Mouse (Mus musculus) cerebellum, postnatal 25 days (tissue): ENCODE measurements around the gene Bace2.

ENCODE experiments used
- DNase-seq, 2 experiments: peaks; one replicate each; pipeline ENCODE4 v3.0.0; 2021; ENCODE audit warnings: mixed read lengths in 2 of 2

Gene Bace2

GRCm38 (mm10) chr16:97356499-97357187, at the start of gene Bace2:
TSS of gene Bace2 (plus strand) at chr16:97356742.
- peak; percentile 46 to 60 for DNase-seq

DNA sequence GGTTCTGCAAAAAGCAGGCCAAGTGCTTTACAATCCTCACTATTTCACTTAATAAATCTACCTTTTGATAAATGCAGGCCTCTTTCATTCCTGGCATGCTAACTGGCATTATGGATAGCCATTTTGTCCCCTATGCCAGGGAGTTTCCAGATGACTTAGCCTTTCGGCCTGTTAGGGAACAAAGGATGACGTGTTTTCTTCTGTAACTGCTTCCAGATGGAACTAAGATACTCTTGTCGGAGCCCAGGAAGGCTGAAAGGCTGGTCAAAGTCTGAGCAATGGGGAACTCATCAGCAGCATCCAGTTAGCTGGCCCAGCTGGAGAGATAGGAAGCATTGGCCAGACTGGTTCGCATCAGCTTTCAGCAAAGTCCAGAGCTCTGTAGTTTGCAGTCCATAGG, 48.9 kb upstream of the Bace2 start:
- DNase-seq = no peak

GRCm38 (mm10) chr16:97309796-97310569, 46.6 kb upstream of the Bace2 start:
- no peak for DNase-seq

DNA sequence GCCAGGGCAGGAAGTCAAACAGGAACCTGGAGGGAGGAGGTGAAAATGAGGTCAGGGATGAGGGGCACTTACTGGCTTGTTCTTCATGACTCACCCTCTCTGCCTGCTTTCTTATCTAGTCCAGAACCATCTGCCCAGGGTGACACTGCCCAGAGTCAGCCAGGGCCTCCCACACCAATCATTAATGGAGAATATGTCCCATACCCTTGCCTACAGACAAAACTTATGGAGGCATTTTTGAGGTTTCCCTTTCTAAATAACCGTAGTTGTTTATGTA, 46.0 kb upstream of the Bace2 start:
- DNase-seq = no peak

DNA sequence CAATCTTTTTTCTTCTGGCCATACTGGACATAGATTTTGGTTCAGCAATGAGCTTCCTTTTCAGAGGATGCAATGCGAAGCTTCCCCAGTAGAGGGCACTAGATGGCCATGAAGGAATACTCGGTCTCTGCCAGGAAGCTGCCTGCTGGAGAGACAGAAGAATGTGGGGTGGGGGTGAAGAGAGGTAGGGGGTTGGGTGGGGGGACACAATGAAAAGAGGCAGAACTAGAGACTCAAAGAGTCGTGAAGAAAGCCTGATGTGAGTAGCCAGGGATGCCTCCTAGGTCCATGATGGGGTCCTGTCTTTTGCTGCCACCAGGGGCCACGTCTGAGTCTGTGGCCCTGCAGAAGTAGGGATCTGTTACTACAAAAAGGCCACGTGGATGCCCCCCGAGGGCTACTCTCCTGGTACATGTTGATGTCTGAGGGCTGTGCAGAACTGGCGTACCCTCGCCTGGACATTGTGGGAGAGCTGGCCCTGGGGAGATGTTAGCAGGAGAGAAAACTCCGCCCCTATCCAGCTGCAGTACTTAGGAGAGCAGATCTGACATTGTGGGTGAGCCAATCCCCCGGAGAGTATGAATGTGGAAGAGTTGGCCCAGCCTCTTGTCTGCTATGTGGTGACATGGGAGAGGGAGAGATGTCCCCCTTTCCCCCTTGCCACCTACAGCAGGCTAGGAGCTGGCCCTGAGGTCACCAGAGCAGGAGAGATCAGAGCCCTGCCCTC, 43.4 kb upstream of the Bace2 start:
- DNase-seq = peak; percentile 68 to 83

DNA sequence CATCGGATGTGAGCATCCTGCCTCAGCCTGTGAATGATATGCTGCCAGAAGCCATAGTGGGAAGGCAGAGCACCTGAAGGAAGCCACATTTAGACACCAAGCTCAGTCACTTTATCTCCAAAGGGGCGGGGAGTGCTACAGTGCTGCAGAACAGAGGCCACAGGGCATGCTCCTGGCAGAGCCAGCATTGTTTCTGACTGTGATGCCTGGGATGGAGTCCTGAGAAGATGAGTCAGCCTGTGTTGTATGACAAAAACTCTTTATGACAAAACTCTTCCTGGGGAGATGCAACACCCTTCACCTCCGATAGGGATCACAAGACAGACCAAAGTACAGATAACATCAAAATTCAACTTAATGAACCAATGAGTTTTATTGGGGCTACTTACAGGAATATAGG, 35.0 kb upstream of the Bace2 start:
- DNase-seq = no peak

DNA sequence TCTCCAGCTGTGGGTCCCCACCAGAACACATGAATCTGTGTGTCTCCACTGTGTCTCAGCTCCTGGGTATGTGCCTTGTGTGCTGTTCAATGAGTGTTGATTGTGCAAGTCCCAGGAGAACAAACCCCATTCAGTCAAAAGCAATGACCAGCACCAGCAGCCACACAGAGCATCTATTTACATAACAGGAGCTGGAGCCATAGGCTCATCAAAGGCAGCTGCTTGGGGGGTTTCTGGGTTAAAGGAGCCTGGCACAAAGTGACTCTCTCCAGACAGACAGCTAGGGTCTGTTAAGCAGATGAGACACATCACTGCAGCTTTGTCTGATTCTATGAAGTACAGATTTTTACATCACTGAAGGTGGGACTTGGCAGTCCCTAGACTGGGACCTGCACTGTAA, 33.9 kb upstream of the Bace2 start:
- no peak for DNase-seq

DNA sequence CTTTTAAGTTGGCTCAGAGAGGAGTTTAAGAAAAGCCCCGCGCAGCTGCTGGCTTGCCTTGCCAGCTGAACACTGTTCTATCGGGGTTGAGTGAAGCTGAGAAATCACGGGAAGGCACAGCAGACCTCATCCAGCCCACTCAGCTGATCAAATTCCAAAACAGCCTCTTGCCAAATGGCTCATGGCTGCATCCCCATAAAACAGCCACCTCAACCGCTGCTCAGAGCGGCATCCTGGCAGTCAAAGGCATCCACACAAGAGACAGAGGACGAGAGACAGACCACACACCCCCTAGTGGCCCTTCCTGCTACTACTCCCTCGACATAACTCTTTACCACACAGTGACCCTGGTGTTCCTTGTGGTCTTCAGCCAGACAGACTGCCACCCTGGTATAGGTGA, 30.6 kb upstream of the Bace2 start:
- DNase-seq = peak; percentile 14 to 28

GRCm38 (mm10) chr16:97328602-97329001, 27.9 kb upstream of the Bace2 start:
- DNase-seq = no peak

DNA sequence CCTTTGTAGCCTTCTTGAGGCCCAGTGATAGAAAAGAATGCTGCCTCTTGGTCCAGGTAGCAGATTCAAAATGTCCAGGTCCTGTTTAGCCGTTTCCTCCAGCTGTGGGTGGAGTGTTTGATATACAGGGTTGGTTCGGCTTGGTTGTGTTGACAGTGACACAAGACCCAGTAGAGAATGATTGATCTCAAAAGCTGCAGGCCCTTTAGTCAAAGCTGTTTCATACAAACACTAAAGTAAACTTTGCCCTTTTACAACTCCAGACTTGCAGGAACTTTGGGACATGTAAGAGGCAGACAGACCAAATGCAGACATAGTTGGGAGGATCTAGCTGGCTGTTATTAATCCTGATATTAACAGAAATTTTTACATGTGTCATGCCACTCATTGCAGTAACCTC, 3.5 kb upstream of the Bace2 start:
- no peak for DNase-seq

- no peak for DNase-seq
These were observed 1.9 kb upstream of the Bace2 start for GRCm38 (mm10) chr16:97354632-97355031.

DNA sequence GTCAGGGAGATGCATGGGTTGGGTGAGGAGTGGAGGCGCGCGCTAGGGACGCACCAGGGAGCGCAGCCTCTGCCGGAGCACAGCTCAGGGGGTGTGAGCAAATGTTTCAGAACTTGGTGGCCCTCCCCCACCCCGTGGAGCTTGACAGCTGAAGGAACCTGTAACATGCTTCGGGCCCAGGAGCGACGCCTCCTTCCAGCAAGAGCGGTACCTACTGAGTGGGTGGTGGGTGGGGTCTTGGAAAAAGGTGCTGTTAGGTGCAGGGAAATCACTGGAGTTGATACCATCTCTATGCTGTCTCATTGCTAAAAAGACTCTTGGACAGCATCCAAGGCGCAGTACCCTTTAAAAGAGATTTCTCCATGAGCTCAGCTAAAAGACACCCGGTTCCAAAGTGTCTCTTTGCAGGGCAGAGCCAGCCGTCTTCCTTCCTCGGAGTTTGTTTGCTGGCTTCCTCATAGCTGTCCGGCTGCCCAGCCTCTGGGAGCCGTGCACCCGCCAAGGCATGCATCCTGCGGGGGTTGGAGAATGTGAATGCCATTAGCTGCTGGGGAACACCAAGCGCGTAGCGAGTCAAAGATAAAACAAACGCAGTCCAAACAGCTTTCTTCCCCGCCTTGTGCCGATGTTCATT, 763 bp downstream of the Bace2 start:
- peak; percentile 14 to 26 for DNase-seq

GRCm38 (mm10) chr16:97362231-97362888, 5.8 kb downstream of the Bace2 start:
- no peak for DNase-seq

- no peak for DNase-seq
These were observed 9.6 kb downstream of the Bace2 start for GRCm38 (mm10) chr16:97366141-97366540.

- peak; percentile 25 to 55 for DNase-seq
These were observed 13.7 kb downstream of the Bace2 start for GRCm38 (mm10) chr16:97370258-97370657.

GRCm38 (mm10) chr16:97387955-97388354, 31.4 kb downstream of the Bace2 start:
- DNase-seq = no peak

GRCm38 (mm10) chr16:97391289-97391688, 34.7 kb downstream of the Bace2 start:
- no peak for DNase-seq

GRCm38 (mm10) chr16:97391701-97392384, 35.3 kb downstream of the Bace2 start:
- no peak for DNase-seq

- DNase-seq = no peak
These were observed 39.9 kb downstream of the Bace2 start for GRCm38 (mm10) chr16:97396436-97396835.

- no peak for DNase-seq
These were observed 41.5 kb downstream of the Bace2 start for GRCm38 (mm10) chr16:97397945-97398531.

- DNase-seq = no peak
These were observed 43.4 kb downstream of the Bace2 start for GRCm38 (mm10) chr16:97399991-97400390.

GRCm38 (mm10) chr16:97401741-97402140, 45.2 kb downstream of the Bace2 start:
- no peak for DNase-seq
